Mouse (Mus musculus) megakaryocyte, embryonic 14.5 days (primary cell): Measurements from ENCODE around the gene 3110082I17Rik. TPM values are rescaled to one million over a fixed set of nuclear protein-coding genes. Genes with fewer than 3 reads are reported as not detected.

Experiments
- H3K27me3 ChIP-seq: replicated peaks from 2 replicates; pipeline ENCODE3; 2012; ENCODE audit warnings: inconsistent platforms
- H3K36me3 ChIP-seq: replicated peaks from 2 replicates; pipeline ENCODE3; 2012; ENCODE audit warnings: low read length, inconsistent platforms, mixed read lengths
- H3K4me1 ChIP-seq: 2 replicates; pipeline ENCODE4 v1.6.1; 2012; ENCODE audit warnings: inconsistent platforms
- H3K4me3 ChIP-seq: replicated peaks from 2 replicates; pipeline ENCODE3; 2012; ENCODE audit warnings: moderate library complexity, mild to moderate bottlenecking, inconsistent platforms
- H3K9me3 ChIP-seq: 2 replicates; pipeline ENCODE4 v1.6.1; 2012; ENCODE audit warnings: inconsistent platforms
- FLI1 ChIP-seq: IDR thresholded peaks from 2 replicates; pipeline ENCODE4 v1.6.1; 2012; ENCODE audit warnings: low read length, inconsistent platforms, mixed read lengths
- GATA1 ChIP-seq: IDR thresholded peaks from 3 replicates; pipeline ENCODE4 v1.6.1; 2012; ENCODE audit warnings: mixed read lengths, low read length, inconsistent platforms, borderline replicate concordance
- polyA plus RNA-seq: library from polyadenylated mRNA; stranded (reverse); fragments of >175 nt; gene quantifications from 2 replicates; pipeline ENCODE4 v1.2.3, GENCODE M21; 2012; ENCODE audit warnings: low replicate concordance; ENCODE audit not compliant: insufficient read depth

3110082I17Rik gene
- polyA plus RNA-seq, 1 experiment, result 41.2 TPM

DNA sequence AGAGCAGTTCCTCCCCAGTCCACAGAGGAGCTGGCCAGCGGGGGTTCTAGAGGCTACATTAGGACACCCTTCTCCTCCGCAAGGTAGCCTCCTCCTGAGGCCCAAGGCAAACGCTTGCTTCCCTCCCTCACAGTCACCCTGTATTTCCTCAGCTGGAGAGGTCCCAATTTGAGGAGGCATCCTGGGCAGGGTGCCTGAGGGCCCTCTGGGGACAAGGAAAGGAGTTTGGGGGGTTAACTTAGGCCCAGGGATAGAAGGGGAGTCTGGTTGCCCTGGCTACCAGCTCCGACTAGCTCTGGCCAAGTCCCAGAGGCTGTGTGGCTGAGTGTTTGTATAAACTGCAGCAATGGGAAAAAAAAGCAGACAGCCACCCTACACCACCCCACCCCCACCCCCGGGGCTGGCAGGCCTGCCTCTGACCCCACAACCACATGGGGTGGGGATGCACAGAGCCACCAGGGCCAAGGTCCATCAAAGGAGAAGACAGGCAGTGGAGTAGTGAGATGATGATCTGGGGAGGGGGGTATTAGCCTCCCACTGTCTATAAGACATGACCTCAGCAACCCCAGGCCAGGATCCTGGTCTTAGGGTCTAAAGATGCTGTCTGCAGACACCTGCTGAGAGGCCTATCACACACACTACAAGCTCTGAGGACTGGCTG, 95.3 kb downstream of the 3110082I17Rik start:
- TF ChIP-seq FLI1, result no peak
- no peak for TF ChIP-seq GATA1
- Histone ChIP-seq H3K36me3 (peaks cover 74% of the 10 kb centered on the region), H3K4me3 (peak overlapping the region; percentile 88)

DNA sequence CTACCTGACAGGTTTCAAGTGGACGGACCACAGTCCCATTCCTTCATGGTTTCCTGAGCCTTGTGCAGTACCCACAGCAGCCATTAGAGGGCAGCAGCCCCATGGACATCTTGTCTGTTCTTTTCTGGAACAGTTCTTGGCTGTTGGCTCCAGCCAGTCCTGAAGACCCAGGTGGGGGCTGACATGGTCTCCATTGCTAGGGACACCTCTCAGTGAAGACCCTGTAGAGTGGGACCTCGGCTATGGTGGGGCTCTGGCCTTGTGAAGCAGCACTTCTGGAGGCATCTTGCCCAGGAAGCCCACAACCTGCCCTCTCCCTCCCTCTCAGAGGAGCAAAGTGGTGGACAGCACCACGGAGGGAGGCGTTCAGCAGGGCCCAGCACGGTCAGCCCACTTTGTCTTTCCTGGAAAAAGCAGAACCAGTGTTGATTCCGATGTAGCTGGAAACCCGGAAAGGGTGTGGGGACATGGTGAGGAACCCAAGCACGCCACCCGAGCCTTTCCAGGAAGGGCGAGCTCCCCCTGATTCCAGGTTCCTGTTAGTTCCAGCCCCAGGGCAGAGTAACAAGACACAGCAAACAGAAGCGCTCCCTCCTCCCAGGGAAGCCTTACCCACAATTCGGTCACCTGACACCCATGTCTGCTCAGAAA, 95.9 kb downstream of the 3110082I17Rik start:
- Histone ChIP-seq H3K4me3 (peak overlapping the region; percentile 88), H3K36me3 (peaks cover 74% of the 10 kb centered on the region), H3K27me3 (no peaks in the 10 kb centered on the region)

More for the DNA sequence above, 95.3 kb downstream of the 3110082I17Rik start:
- H3K9me3 ChIP-seq, result no peaks in the 10 kb centered on the region
- H3K4me1 ChIP-seq, result peaks cover 78% of the 10 kb centered on the region
- no peaks in the 10 kb centered on the region for H3K27me3 ChIP-seq

DNA sequence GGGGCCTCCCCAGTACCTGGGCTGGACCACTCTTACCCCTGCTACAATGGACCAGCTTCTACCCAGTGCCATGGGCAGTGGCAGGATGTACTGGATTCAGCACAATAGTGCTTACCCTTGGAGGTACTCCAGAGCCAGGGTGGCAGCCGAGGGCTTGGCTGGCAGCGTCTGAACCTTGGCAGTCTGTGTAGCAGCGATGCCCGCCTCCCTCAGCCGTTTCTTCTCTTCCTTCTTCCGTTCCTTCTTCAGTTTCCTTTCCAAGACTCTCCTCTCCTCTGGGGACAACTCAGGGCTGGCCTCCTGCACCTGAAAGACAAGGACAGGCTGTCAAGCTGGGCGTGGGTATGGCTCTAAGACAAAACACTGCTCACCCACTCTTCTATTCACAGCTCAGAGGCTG, 96.5 kb downstream of the 3110082I17Rik start:
- peak overlapping the region; percentile 88 for H3K4me3 ChIP-seq
- H3K27me3 ChIP-seq, result no peaks in the 10 kb centered on the region
- peaks cover 67% of the 10 kb centered on the region for H3K4me1 ChIP-seq
- peaks cover 75% of the 10 kb centered on the region for H3K36me3 ChIP-seq
- no peak for TF ChIP-seq FLI1
- no peak for TF ChIP-seq GATA1
- H3K9me3 ChIP-seq, result no peaks in the 10 kb centered on the region

More for the DNA sequence above, 95.9 kb downstream of the 3110082I17Rik start:
- TF ChIP-seq GATA1 (no peak), FLI1 (no peak)
- no peaks in the 10 kb centered on the region for H3K9me3 ChIP-seq
- H3K4me1 ChIP-seq, result peaks cover 71% of the 10 kb centered on the region

DNA sequence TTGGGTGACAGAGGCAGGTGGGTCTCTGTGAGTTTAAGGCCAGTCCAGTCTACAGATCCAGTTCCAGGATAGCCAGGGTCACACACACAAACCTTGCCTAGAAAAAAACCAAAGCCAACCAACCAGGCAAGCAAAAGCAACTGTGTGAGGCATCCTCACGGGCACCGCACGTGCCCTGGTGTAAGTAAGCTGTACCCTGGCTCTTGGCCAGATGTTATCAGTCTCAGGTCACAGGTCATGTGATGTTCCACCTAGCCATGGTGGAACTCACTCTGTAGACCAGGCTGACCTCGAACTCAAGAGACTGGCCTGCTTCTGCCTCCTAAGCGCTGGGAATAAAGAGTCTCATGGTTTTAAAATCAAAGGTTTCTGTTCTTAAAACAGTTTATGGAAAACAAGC, 101.1 kb downstream of the 3110082I17Rik start:
- Histone ChIP-seq H3K9me3 (no peaks in the 10 kb centered on the region), H3K27me3 (peaks cover 4% of the 10 kb centered on the region), H3K36me3 (peaks cover 65% of the 10 kb centered on the region), H3K4me1 (peaks cover 57% of the 10 kb centered on the region), H3K4me3 (no peak overlapping the region)
- TF ChIP-seq GATA1 (no peak), FLI1 (no peak)

DNA sequence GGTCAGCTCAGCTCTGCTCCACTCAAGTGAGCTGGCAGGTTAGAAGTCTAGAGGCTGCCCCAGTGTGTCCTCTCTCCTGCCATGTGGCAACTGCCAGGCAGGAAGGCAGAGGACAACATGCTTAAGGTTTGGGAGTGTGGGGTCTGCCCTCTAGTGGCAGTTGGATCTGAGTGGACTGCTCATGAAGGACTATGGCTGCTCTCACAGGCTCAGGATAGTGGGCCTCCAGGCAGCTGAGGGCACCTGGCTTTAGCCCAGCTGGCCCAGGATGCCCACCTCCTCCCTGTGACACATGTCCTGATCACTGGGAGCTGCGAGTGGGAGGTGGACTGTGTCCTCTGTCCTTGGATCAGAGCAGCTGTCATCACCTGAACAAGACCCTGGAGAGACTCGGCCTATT, 101.7 kb downstream of the 3110082I17Rik start:
- Histone ChIP-seq H3K4me1 (peaks cover 57% of the 10 kb centered on the region), H3K36me3 (peaks cover 61% of the 10 kb centered on the region), H3K27me3 (peaks cover 4% of the 10 kb centered on the region), H3K4me3 (no peak overlapping the region), H3K9me3 (no peaks in the 10 kb centered on the region)
- TF ChIP-seq FLI1 (no peak), GATA1 (no peak)

DNA sequence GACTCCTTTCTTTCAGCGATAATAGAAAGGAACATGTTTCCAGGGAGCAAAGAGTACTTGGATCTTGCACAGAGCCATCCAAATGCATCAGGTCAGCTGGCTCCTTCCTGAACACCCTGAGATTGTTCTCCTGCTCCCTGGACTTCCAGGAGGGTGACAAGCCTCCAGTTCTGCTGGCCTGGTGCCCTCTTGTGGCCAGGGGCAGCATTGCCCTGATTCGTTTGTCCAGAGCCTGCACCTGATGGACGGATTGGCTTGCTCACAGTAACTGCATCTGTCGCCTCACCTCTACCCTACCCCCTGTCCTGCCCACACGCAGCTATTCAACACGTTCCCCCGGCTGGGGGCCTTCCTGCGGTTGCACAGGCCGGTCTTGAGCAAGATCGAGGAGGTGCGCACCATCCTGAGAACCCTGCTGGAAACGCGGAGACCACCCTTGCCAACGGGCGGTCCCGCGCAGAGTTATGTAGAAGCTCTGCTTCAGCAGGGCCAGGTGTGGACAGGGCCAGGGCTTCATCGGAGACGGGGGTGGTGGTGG, 105.0 kb downstream of the 3110082I17Rik start:
- H3K4me3 ChIP-seq, result no peak overlapping the region
- peaks cover 62% of the 10 kb centered on the region for H3K4me1 ChIP-seq
- TF ChIP-seq GATA1 (no peak), FLI1 (no peak)

DNA sequence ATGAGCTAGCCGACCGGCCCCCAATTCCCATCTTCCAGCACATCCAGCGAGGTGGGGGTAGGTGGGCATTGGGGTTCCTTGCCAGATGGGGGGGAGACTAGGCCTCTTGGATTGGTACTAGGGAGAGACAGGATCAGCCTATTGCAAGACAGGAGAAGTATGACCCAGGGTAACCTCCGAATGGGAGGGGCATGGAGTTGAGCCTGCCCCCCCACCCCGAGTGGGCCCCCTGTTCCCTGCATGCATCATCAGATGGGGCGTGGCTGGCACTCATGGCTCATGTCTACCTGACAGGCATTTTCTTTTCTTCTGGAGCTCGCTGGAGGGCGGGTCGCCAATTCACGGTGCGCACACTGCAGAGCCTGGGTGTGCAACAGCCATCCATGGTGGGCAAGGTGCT, 106.4 kb downstream of the 3110082I17Rik start:
- H3K4me1 ChIP-seq, result peaks cover 73% of the 10 kb centered on the region
- H3K36me3 ChIP-seq, result peaks cover 15% of the 10 kb centered on the region
- no peak for TF ChIP-seq FLI1
- no peak for TF ChIP-seq GATA1
- H3K27me3 ChIP-seq, result peaks cover 31% of the 10 kb centered on the region
- H3K9me3 ChIP-seq, result no peaks in the 10 kb centered on the region
- no peak overlapping the region for H3K4me3 ChIP-seq

More for the DNA sequence above, 105.0 kb downstream of the 3110082I17Rik start:
- peaks cover 29% of the 10 kb centered on the region for H3K36me3 ChIP-seq
- peaks cover 27% of the 10 kb centered on the region for H3K27me3 ChIP-seq
- no peaks in the 10 kb centered on the region for H3K9me3 ChIP-seq

DNA sequence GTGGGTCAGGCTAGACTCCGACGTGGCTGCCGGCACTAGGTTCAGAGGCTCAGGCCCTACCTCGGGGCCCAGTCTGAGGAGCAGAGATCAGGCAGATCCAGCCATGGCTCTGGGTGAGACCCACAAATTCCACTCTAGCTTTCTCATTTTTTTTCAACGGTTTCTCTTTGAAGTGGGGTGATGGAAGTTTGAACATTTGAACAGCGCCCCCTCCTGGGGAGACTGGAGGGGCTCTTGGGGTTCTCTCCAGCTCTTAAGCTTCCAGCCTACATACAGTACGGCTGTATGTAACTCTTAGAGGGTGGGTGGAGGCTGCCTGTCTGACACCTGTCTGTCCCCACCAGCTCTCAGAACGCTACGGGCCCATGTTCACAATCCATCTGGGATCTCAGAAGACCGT, 106.8 kb downstream of the 3110082I17Rik start:
- Histone ChIP-seq H3K36me3 (peaks cover 11% of the 10 kb centered on the region), H3K4me1 (peaks cover 68% of the 10 kb centered on the region), H3K4me3 (no peak overlapping the region), H3K9me3 (no peaks in the 10 kb centered on the region), H3K27me3 (peaks cover 31% of the 10 kb centered on the region)
- no peak for TF ChIP-seq GATA1
- TF ChIP-seq FLI1, result no peak

DNA sequence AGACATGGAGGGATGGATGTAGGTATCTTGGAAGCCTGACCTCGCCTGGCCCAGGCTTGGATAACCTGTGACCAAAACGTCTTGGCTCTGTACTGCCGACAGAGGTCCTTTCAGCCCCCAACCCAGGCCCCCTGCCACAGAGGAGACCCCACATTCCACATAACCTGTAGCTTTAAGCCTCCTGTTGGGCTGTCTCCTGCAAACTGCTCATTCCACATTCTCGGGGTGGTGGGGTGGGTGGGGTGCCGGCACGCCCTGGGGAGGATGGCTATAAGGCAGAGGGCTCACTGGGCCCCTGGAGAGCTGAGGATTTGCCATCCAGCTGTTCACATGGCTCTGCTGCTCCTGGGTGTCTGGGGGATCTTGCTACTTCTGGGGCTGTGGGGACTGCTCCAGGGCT, 108.0 kb downstream of the 3110082I17Rik start, which contains the start of gene Cyp2w1:
Gene Cyp2w1 (plus strand): TSS at position 301 of the 400 bp plus-strand sequence.
- no peak for TF ChIP-seq GATA1
- TF ChIP-seq FLI1, result no peak
- Histone ChIP-seq H3K4me1 (peaks cover 62% of the 10 kb centered on the region), H3K4me3 (no peak within 1 kb of the TSS), H3K27me3 (peaks cover 33% of the 10 kb centered on the region), H3K36me3 (no peaks in the 10 kb centered on the region), H3K9me3 (no peaks in the 10 kb centered on the region)

DNA sequence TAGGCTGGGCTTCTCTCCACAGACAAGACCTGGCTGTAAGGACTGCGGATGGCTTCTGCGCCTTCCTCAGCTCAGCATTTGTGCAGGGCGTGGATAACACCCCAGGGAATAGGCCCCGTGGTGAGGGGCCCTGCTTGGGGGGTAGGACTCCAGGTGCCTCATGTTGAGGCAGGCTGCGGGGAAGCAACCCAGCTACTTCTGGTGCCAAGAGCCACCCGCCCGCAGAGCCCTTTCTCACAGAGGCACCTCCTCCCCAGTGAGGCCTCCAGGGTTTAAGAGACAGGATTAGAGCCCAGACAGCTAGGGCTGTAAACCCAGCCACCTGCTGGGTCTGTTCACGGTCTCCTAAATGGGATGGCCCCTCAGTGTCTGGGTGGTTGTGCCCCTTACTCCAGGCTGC, 108.7 kb downstream of the 3110082I17Rik start:
- Histone ChIP-seq H3K4me1 (peaks cover 65% of the 10 kb centered on the region), H3K9me3 (no peaks in the 10 kb centered on the region), H3K36me3 (no peaks in the 10 kb centered on the region), H3K27me3 (peaks cover 33% of the 10 kb centered on the region), H3K4me3 (no peak overlapping the region)
- TF ChIP-seq FLI1 (no peak), GATA1 (no peak)
